Mouse (Mus musculus) forebrain, embryonic 12.5 days (tissue): ENCODE results near the gene Rptor. TPM values are rescaled to one million over a fixed set of nuclear protein-coding genes. Genes with fewer than 3 reads are reported as not detected.
"Not testable (repeated sequence)": the region's sequence is repeated elsewhere in the genome, so short reads cannot be mapped to it uniquely, and the experiment has no call there.

ENCODE experiments used
- ATAC-seq: fragments of 200-750 bp; cut with Nextera tagmentation; 2 replicates; pipeline ENCODE4 v1.8.0; 2017; ENCODE audit warnings: moderate TSS enrichment; ENCODE audit not compliant: low FRiP score
- H3K27ac ChIP-seq: fragments of 300-500 bp; sonication (generic); 2 replicates; pipeline ENCODE4 v1.5.1; 2016; ENCODE audit warnings: mild to moderate bottlenecking
- H3K27me3 ChIP-seq: fragments of 300-500 bp; sonication (generic); 2 replicates; pipeline ENCODE4 v1.6.1; 2016; ENCODE audit warnings: mild to moderate bottlenecking
- H3K36me3 ChIP-seq: fragments of 300-500 bp; sonication (generic); replicated peaks from 2 replicates; pipeline ENCODE4 v1.6.1; 2016; ENCODE audit warnings: mild to moderate bottlenecking
- H3K4me1 ChIP-seq: fragments of 300-500 bp; sonication (generic); 2 replicates; pipeline ENCODE4 v1.6.1; 2016
- H3K4me2 ChIP-seq: fragments of 300-500 bp; sonication (generic); 2 replicates; pipeline ENCODE4 v1.6.1; 2016; ENCODE audit warnings: mild to moderate bottlenecking, moderate library complexity
- H3K4me3 ChIP-seq: fragments of 300-500 bp; sonication (generic); replicated peaks from 2 replicates; pipeline ENCODE4 v1.5.1; 2016; ENCODE audit warnings: mild to moderate bottlenecking
- H3K9ac ChIP-seq: fragments of 300-500 bp; sonication (generic); 2 replicates; pipeline ENCODE4 v1.6.1; 2016; ENCODE audit warnings: mild to moderate bottlenecking
- H3K9me3 ChIP-seq: fragments of 300-500 bp; sonication (generic); 2 replicates; pipeline ENCODE4 v1.6.1; 2016
- WGBS: fragments of 180-500 bp; shearing (Covaris S2); methylation state at CpG from one replicate; pipeline ENCODE4 v1.1.7; 2016; 5-methylcytosine and 5-hydroxymethylcytosine counted together
- polyA plus RNA-seq: library from polyadenylated mRNA; unstranded; fragments of >200 nt; fragmentation: Nextera tagmentation; extraction: Ambion mirVana; gene quantifications from 2 replicates; pipeline ENCODE4 v1.2.1, GENCODE M21; 2016

Rptor gene
- polyA plus RNA-seq, 1 experiment from 2014 or later, result 16.1 TPM

- no peaks in the 10 kb centered on the region for H3K36me3 ChIP-seq
- ATAC-seq, result no peak
- WGBS, result 91% methylated on average over 4 of the region's 4 CpGs
- H3K9me3 ChIP-seq, result no peaks in the 10 kb centered on the region
- H3K4me2 ChIP-seq, result no peak overlapping the region
- no peak overlapping the region for H3K27ac ChIP-seq
- H3K4me1 ChIP-seq, result peaks cover 26% of the 10 kb centered on the region
- no peak overlapping the region for H3K4me3 ChIP-seq
- H3K27me3 ChIP-seq, result no peaks in the 10 kb centered on the region
- H3K9ac ChIP-seq, result no peak overlapping the region
Observed at GRCm38 (mm10) chr11:119636371-119636883, 33.7 kb downstream of the Rptor start.

DNA sequence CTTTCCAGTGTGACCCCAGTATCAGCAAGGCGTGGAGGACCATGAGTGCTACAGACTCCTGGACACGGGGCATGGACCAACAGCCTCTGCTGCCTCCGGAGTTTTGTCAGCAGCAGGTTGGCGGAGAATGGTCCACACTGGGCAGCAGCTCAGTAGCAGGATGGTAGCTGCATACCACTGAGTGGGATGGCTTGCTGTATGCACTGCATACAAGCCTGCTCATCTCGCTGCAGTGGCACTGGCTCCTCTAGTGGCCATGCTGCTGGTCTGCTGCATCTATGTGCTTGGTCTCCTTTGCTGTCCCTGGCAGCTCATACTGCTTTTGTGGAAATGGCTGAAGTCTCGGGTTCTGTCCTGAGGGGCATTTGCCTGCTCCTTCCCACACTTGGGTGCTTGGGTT lies 34.8 kb downstream of the Rptor start:
- no peaks in the 10 kb centered on the region for H3K36me3 ChIP-seq
- peaks cover 26% of the 10 kb centered on the region for H3K4me1 ChIP-seq
- H3K9ac ChIP-seq, result no peak overlapping the region
- H3K27ac ChIP-seq, result no peak overlapping the region
- H3K27me3 ChIP-seq, result no peaks in the 10 kb centered on the region
- no peaks in the 10 kb centered on the region for H3K9me3 ChIP-seq
- H3K4me2 ChIP-seq, result no peak overlapping the region
- ATAC-seq, result no peak
- 86% methylated on average over 6 of the region's 6 CpGs for WGBS
- no peak overlapping the region for H3K4me3 ChIP-seq

GRCm38 (mm10) chr11:119640491-119640890 lies 37.8 kb downstream of the Rptor start:
- H3K27ac ChIP-seq, result no peak overlapping the region
- H3K4me1 ChIP-seq, result peaks cover 47% of the 10 kb centered on the region
- no peak overlapping the region for H3K4me2 ChIP-seq
- H3K9me3 ChIP-seq, result no peaks in the 10 kb centered on the region
- no peak overlapping the region for H3K9ac ChIP-seq
- H3K4me3 ChIP-seq, result no peak overlapping the region
- H3K36me3 ChIP-seq, result no peaks in the 10 kb centered on the region
- WGBS, result 78% methylated on average over 9 of the region's 9 CpGs
- ATAC-seq, result no peak
- H3K27me3 ChIP-seq, result no peaks in the 10 kb centered on the region

DNA sequence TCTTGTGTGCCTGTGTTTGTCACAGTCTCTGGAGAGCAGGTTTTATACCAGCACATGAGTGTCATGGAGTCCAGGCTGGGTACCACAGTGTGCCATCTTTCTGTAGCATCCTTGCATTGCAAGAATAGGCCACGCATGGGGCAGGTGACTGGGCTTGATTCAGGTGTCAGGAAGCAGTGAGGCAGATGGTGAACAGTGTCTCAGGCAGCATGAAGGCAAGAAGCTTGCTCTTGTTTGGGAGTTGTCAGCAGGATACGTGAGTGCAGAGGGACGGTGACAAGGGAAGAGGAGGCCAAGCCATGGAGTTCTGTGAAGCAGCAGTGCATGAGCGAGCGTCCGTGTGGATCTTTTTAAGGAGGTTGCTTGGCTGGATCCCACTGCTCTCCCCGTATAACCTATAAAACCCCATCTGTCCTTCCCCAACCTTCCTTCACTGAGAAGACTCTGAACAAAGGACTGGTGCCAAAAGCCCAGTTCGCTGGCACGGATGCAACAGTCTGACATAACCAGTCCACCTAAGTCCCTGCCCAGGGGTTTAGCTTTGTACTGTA lies 39.2 kb downstream of the Rptor start:
- Histone ChIP-seq H3K4me3 (no peak overlapping the region), H3K27me3 (no peaks in the 10 kb centered on the region), H3K9me3 (no peaks in the 10 kb centered on the region), H3K4me2 (no peak overlapping the region), H3K27ac (no peak overlapping the region), H3K9ac (no peak overlapping the region), H3K4me1 (peaks cover 55% of the 10 kb centered on the region), H3K36me3 (no peaks in the 10 kb centered on the region)
- ATAC-seq, result no peak
- 91% methylated on average over 9 of the region's 9 CpGs for WGBS

GRCm38 (mm10) chr11:119643347-119643746 lies 40.6 kb downstream of the Rptor start:
- no peak overlapping the region for H3K27ac ChIP-seq
- no peaks in the 10 kb centered on the region for H3K9me3 ChIP-seq
- H3K27me3 ChIP-seq, result no peaks in the 10 kb centered on the region
- H3K4me3 ChIP-seq, result no peak overlapping the region
- H3K4me2 ChIP-seq, result no peak overlapping the region
- WGBS, result 92% methylated on average over 7 of the region's 7 CpGs
- no peak for ATAC-seq
- peaks cover 46% of the 10 kb centered on the region for H3K4me1 ChIP-seq
- no peak overlapping the region for H3K9ac ChIP-seq
- H3K36me3 ChIP-seq, result no peaks in the 10 kb centered on the region

DNA sequence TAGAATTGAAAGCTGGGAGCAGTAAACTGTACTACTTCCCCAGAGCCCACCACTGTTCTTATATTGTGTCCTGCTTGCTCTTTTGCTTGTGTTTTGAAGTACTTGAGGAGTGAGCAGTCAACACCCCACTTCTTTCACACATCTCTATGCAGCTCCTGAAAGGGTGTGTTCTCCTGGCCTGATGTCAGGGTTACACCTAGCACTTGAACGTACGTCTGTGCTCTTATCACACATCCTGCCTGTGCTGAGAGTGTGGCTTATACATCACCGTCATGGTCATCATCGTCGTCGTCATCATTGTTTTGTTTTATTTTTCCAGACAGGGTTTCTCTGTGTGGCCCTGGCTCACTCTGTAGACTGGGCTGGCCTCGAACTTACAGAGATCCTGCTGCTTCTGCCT lies 41.4 kb downstream of the Rptor start:
- H3K27me3 ChIP-seq, result no peaks in the 10 kb centered on the region
- WGBS, result 85% methylated on average over 7 of the region's 7 CpGs
- H3K27ac ChIP-seq, result no peak overlapping the region

DNA sequence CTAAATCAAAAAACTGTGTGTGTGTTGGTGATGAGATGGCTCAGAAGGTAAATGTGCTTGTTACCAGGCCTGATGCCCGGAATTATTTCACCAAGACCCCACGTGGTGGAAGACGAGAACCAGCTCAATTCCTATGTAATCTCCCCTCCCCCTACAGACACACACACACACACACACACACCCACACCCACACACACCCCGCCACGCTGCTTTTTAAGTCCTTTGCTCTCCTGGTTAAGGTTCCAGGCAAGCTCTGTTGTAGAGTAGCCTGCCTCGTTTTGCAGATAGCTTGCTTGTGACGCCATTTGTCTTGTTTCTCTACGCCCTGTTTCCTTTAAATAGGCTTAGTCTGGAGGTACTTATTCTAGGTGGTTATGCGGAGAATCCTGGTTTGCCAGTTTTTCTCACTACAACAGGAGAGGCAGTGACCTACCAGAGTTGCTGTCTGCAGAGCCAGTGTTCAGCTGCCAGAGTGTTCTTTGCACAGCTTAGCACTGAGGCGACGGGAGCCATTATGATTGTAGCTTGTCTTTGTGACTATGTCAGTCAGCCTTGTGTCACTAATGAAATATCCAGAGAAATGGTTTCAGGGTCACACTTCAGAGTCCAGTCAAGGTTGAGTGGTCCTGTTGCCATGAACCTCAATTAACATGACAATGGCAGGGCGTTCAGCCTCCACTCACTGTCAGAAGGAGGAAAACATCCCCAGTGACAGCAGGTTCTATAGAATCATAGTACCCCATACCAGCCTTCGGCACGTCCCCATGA lies 42.1 kb downstream of the Rptor start:
- 39% methylated on average over 14 of the region's 14 CpGs for WGBS
- H3K4me2 ChIP-seq, result no peak overlapping the region; the same call in 1 of the 2 replicates
- H3K27me3 ChIP-seq, result no peaks in the 10 kb centered on the region
- H3K4me1 ChIP-seq, result peaks cover 48% of the 10 kb centered on the region
- no peaks in the 10 kb centered on the region for H3K9me3 ChIP-seq
- no peak overlapping the region for H3K4me3 ChIP-seq
- no peaks in the 10 kb centered on the region for H3K36me3 ChIP-seq
- 0 out of 2 replicates have a peak overlapping the region, but pooled peaks have one; percentile 8 for H3K9ac ChIP-seq
- H3K27ac ChIP-seq, result peak overlapping the region; percentile 74
- ATAC-seq, result peak; percentile 57

More for the DNA sequence above, 41.4 kb downstream of the Rptor start:
- ATAC-seq, result no peak
- Histone ChIP-seq H3K4me2 (no peak overlapping the region; the same call in 1 of the 2 replicates), H3K9me3 (no peaks in the 10 kb centered on the region), H3K9ac (no peak overlapping the region), H3K36me3 (no peaks in the 10 kb centered on the region), H3K4me3 (no peak overlapping the region), H3K4me1 (peaks cover 42% of the 10 kb centered on the region)

DNA sequence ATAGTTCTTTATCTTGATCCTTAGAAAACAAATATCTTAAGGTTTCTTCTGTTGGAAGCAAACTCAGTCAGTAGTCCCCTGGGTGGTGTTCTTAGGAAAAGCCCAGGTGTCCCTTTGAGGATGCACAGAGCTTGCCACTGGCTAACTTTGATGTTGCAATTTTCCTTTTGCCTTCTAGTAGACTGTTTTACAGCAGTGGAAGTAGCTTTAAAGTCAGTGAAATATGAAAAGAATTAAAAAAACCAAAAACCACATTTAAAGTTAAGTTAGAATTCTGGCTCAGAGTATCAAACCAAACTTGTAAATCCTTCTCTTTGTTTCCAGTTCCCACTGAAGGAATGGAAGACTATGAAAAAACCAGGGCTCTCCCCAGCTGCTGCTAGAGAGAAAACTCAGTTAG lies 47.8 kb downstream of the Rptor start:
- H3K27me3 ChIP-seq, result no peaks in the 10 kb centered on the region
- H3K9me3 ChIP-seq, result no peaks in the 10 kb centered on the region
- H3K36me3 ChIP-seq, result no peaks in the 10 kb centered on the region
- H3K9ac ChIP-seq, result no peak overlapping the region
- peaks cover 29% of the 10 kb centered on the region for H3K4me1 ChIP-seq
- no peak overlapping the region for H3K4me3 ChIP-seq
- H3K4me2 ChIP-seq, result no peak overlapping the region
- ATAC-seq, result no peak
- H3K27ac ChIP-seq, result no peak overlapping the region

GRCm38 (mm10) chr11:119653336-119653735 lies 50.6 kb downstream of the Rptor start:
- no peak for ATAC-seq
- Histone ChIP-seq H3K27me3 (no peaks in the 10 kb centered on the region), H3K27ac (no peak overlapping the region), H3K4me1 (peaks cover 21% of the 10 kb centered on the region), H3K9ac (no peak overlapping the region), H3K9me3 (no peaks in the 10 kb centered on the region), H3K36me3 (no peaks in the 10 kb centered on the region), H3K4me3 (no peak overlapping the region), H3K4me2 (no peak overlapping the region)
- WGBS, result 81% methylated on average over 9 of the region's 9 CpGs

GRCm38 (mm10) chr11:119657534-119657933 lies 54.8 kb downstream of the Rptor start:
- Histone ChIP-seq H3K4me1 (no peaks in the 10 kb centered on the region), H3K9ac (no peak overlapping the region), H3K9me3 (no peaks in the 10 kb centered on the region), H3K27ac (no peak overlapping the region), H3K4me3 (no peak overlapping the region), H3K27me3 (no peaks in the 10 kb centered on the region), H3K4me2 (no peak overlapping the region), H3K36me3 (no peaks in the 10 kb centered on the region)
- 96% methylated on average over 6 of the region's 6 CpGs for WGBS
- ATAC-seq, result no peak

- no peak overlapping the region for H3K27ac ChIP-seq
- H3K27me3 ChIP-seq, result no peaks in the 10 kb centered on the region
- no peak overlapping the region for H3K4me2 ChIP-seq
- H3K4me3 ChIP-seq, result no peak overlapping the region
- 87% methylated on average over 3 of the region's 3 CpGs for WGBS
- H3K4me1 ChIP-seq, result 0 out of 2 replicates have a peak, but pooled peaks cover 4% of the 10 kb centered on the region
- H3K9ac ChIP-seq, result no peak overlapping the region
- no peaks in the 10 kb centered on the region for H3K36me3 ChIP-seq
- ATAC-seq, result no peak
- no peaks in the 10 kb centered on the region for H3K9me3 ChIP-seq
Observed at GRCm38 (mm10) chr11:119659296-119659695, 56.6 kb downstream of the Rptor start.

DNA sequence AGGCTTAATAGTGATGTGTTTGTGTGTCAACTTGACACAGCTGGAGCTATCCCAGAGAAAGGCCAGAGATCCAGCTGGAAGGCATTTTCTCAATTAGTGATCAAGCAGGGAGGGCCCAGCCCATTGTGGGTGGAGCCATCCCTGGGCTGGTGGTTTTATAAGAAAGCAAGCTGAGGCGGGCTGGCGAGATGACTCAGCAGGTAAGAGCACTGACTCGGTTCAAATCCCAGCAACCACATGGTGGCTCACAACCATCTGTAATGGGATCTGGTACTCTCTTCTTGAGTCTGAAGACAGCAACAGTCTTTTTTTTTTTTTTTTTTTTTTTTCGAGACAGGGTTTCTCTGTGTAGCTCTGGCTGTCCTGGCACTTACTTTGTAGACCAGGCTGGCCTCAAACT lies 58.8 kb downstream of the Rptor start:
- H3K27ac ChIP-seq, H3K9ac ChIP-seq, H3K9me3 ChIP-seq, H3K36me3 ChIP-seq, H3K27me3 ChIP-seq, H3K4me3 ChIP-seq, ATAC-seq, H3K4me2 ChIP-seq: not testable (repeated sequence)
- peaks cover 20% of the 10 kb centered on the region for H3K4me1 ChIP-seq
- 39% methylated on average over 4 of the region's 4 CpGs for WGBS

- Histone ChIP-seq H3K9ac (no peak overlapping the region), H3K9me3 (no peaks in the 10 kb centered on the region), H3K27me3 (no peaks in the 10 kb centered on the region), H3K4me2 (no peak overlapping the region), H3K4me3 (no peak overlapping the region), H3K27ac (no peak overlapping the region), H3K36me3 (no peaks in the 10 kb centered on the region), H3K4me1 (peaks cover 23% of the 10 kb centered on the region)
- 94% methylated on average over 2 of the region's 2 CpGs for WGBS
- ATAC-seq, result no peak
Observed at GRCm38 (mm10) chr11:119663876-119664275, 61.2 kb downstream of the Rptor start.
